Mouse (Mus musculus): Measurements from ENCODE around the gene D130052B06Rik. TPM values are rescaled to one million over a fixed set of nuclear protein-coding genes. Genes with fewer than 3 reads are reported as not detected.
A peak's percentile ranks its signal among the peaks of the same experiment; 100 is the strongest.

The D130052B06Rik gene
- polyA plus RNA-seq, 1 experiment from 2014 or later = 1.6 TPM

- 58% methylated on average over 10 of the region's 10 CpGs for WGBS
- no peak overlapping the region for H3K4me3 ChIP-seq
- no peaks in the 10 kb centered on the region for H3K9me3 ChIP-seq
- no peak overlapping the region for H3K9ac ChIP-seq
- no peaks in the 10 kb centered on the region for H3K27me3 ChIP-seq (replicated peaks)
- peak; percentile 73 for ATAC-seq (ENCODE audit: low FRiP score, low read depth)
- no peaks in the 10 kb centered on the region for H3K36me3 ChIP-seq
- no peak overlapping the region for H3K4me2 ChIP-seq (replicated peaks)
- no peak overlapping the region for H3K27ac ChIP-seq
- peaks cover 24% of the 10 kb centered on the region for H3K4me1 ChIP-seq
Observed at GRCm38 (mm10) chr11:33670105-33670965, 71.2 kb downstream of the D130052B06Rik start.

Other genes starting within 250 kb of the D130052B06Rik start
- 13.5 and 14.1 TPM in 2 replicates for gene Ranbp17, start 85.6 kb upstream of the D130052B06Rik start, polyA plus RNA-seq (2016; fragmentation: Nextera tagmentation; extraction: Ambion mirVana)
- 3.3 and 3.6 TPM in 2 replicates for gene Gabrp, start 20.3 kb upstream of the D130052B06Rik start, polyA plus RNA-seq (2016; fragmentation: Nextera tagmentation; extraction: Ambion mirVana)